Mouse (Mus musculus): ENCODE data around the gene Got1. TPM values are rescaled to one million over a fixed set of nuclear protein-coding genes. Genes with fewer than 3 reads are reported as not detected.

Got1 gene
- total RNA-seq, 4 experiments from 2014 or later: 106 to 317 (median 154) TPM

Other genes starting within 250 kb of the Got1 start
- gene Hpse2, start 136.2 kb downstream of the Got1 start, total RNA-seq (2022): not detected
- under 1 TPM; 0.45 to 0.65 (median 0.60) TPM for gene Cnnm1, start 84.2 kb downstream of the Got1 start, total RNA-seq (2022)
- not detected for gene Nkx2-3, start 87.7 kb upstream of the Got1 start, total RNA-seq (2022)
- gene Slc25a28, start 150.3 kb upstream of the Got1 start, total RNA-seq (2022): 100 to 1,000 TPM in 1 of 4 experiments, 10 to 100 TPM in 3; 78.4 to 112 (median 83.7) TPM
- gene Entpd7, start 165.1 kb upstream of the Got1 start, total RNA-seq (2022): 10 to 100 TPM; 18.1 to 27.3 (median 23.6) TPM
- 10 to 100 TPM in 1 of 4 experiments, 1 to 10 TPM in 3; 9.3 to 12.4 (median 9.8) TPM for gene Cutc, start 228.4 kb upstream of the Got1 start, total RNA-seq (2022)
- 10 to 100 TPM; 36.5 to 56.6 (median 45.9) TPM for gene Cox15, start 228.4 kb upstream of the Got1 start, total RNA-seq (2022)

Measured in adrenal gland, adult 8-10 months (tissue).